Mouse (Mus musculus): ENCODE measurements around the gene P3h4.

GRCm38 (mm10) chr11:100388588-100388987, 26.0 kb downstream of the P3h4 start:
- TF ChIP-seq EP300 (IDR thresholded peaks at IDR 0.05; ENCODE audit: insufficient read depth, low read depth, low read length) (no peak), CTCF (IDR thresholded peaks at IDR 0.05; ENCODE audit: low read depth, low read length) (no peak)
